In genomic region chr10:109521681-109522080, GRCm38 (mm10) we compare ENCODE assay signal across 17 mouse cellular contexts.
"Had no signal": no experiment of that assay in that cellular context is flagged by ENCODE, and none has a peak within 500 bp of the region (broad histone marks: within the 10 kb centered on the region; RNA-seq: fewer than 3 reads in every experiment).

No protein-coding gene starts in this region.

- H3K36me3 ChIP-seq: lung, embryonic 15.5 days; midbrain, embryonic 13.5 days; midbrain, embryonic 15.5 days; neural tube, embryonic 12.5 days; stomach, embryonic 15.5 days had no signal

- ATAC-seq: liver, postnatal 0 days; lung, postnatal 0 days; midbrain, embryonic 13.5 days; midbrain, embryonic 15.5 days had no signal

- H3K27ac ChIP-seq: lung, embryonic 15.5 days; macrophage; midbrain, embryonic 13.5 days; midbrain, embryonic 15.5 days; neural tube, embryonic 12.5 days; stomach, embryonic 15.5 days; stomach, postnatal 0 days had no signal

- H3K9ac ChIP-seq: liver, postnatal 0 days; lung, embryonic 15.5 days; midbrain, embryonic 13.5 days; midbrain, embryonic 15.5 days; neural tube, embryonic 12.5 days; stomach, embryonic 15.5 days had no signal

- H3K27me3 ChIP-seq: lung, embryonic 15.5 days; megakaryocyte, embryonic 14.5 days; midbrain, embryonic 13.5 days; midbrain, embryonic 15.5 days; neural tube, embryonic 12.5 days; stomach, embryonic 15.5 days had no signal

- DNase-seq: liver, postnatal 0 days; lung, adult 2 months; lung, postnatal 14 days; lung, postnatal 36 days; right cerebral cortex, postnatal 14 days; thymus, postnatal 14 days; thymus, postnatal 4 days had no signal

- H3K9me3 ChIP-seq: lung, embryonic 15.5 days; midbrain, embryonic 13.5 days; midbrain, embryonic 15.5 days; neural tube, embryonic 12.5 days; stomach, embryonic 15.5 days had no signal

- H3K4me3 ChIP-seq: lung, embryonic 15.5 days; megakaryocyte, embryonic 14.5 days; midbrain, embryonic 13.5 days; midbrain, embryonic 15.5 days; neural tube, embryonic 12.5 days; stomach, embryonic 15.5 days had no signal

- H3K4me1 ChIP-seq: lung, embryonic 15.5 days; megakaryocyte, embryonic 14.5 days; midbrain, embryonic 13.5 days; midbrain, embryonic 15.5 days; neural tube, embryonic 12.5 days; stomach, embryonic 15.5 days had no signal

- H3K4me2 ChIP-seq: lung, embryonic 15.5 days; midbrain, embryonic 11.5 days; midbrain, embryonic 13.5 days; midbrain, embryonic 15.5 days; neural tube, embryonic 12.5 days; stomach, embryonic 15.5 days had no signal
